Mouse (Mus musculus): ENCODE measurements around the gene Eif4e2. TPM values are rescaled to one million over a fixed set of nuclear protein-coding genes. Genes with fewer than 3 reads are reported as not detected.

Eif4e2 gene
- total RNA-seq, 2 experiments from 2014 or later: 76.6 to 85.7 TPM

GRCm38 (mm10) chr1:87283410-87283960 is 69.8 kb downstream of the Eif4e2 start:
- DNase-seq (ENCODE audit: low spot score in 2 of 2): no peak

- no peak for DNase-seq (ENCODE audit: low spot score in 2 of 2)
Measured at GRCm38 (mm10) chr1:87287105-87287504, 73.4 kb downstream of the Eif4e2 start.

Other genes with a start within 250 kb of the Eif4e2 start
- gene Alppl2, start 124.0 kb upstream of the Eif4e2 start, total RNA-seq (2021): not detected
- not detected for gene Alpi, start 112.3 kb upstream of the Eif4e2 start, total RNA-seq (2021)
- not detected for gene Akp3, start 88.9 kb upstream of the Eif4e2 start, total RNA-seq (2021)
- 1 to 10 TPM; 1.1 to 2.9 TPM for gene Ecel1, start 57.4 kb upstream of the Eif4e2 start, total RNA-seq (2021)
- gene Prss56, start 30.6 kb upstream of the Eif4e2 start, total RNA-seq (2021): not detected
- gene Chrnd, start 23.3 kb upstream of the Eif4e2 start, total RNA-seq (2021): not detected
- not detected for gene Chrng, start 9.3 kb upstream of the Eif4e2 start, total RNA-seq (2021)
- gene Efhd1, start 50.4 kb downstream of the Eif4e2 start, total RNA-seq (2021): 100 to 1,000 TPM; 329 to 423 TPM
- gene Gigyf2, start 113.1 kb downstream of the Eif4e2 start, total RNA-seq (2021): 100 to 1,000 TPM in 1 of 2 experiments, 10 to 100 TPM in 1; 79.7 to 101 TPM
- not detected for gene Kcnj13, start 180.8 kb downstream of the Eif4e2 start, total RNA-seq (2021)